ENCODE assay signal across 23 mouse cellular contexts in genomic region chr13:59655718-59656315, GRCm38 (mm10). TPM values are rescaled to one million over a fixed set of nuclear protein-coding genes. Genes with fewer than 3 reads are reported as not detected.
DNase-seq lines count a peak whose midpoint lies in the region; ATAC-seq and TF ChIP-seq lines count a peak whose summit lies in the region.
"Had no signal": no experiment of that assay in that cellular context is flagged by ENCODE, and none has a peak within 500 bp of the region (broad histone marks: within the 10 kb centered on the region; RNA-seq: fewer than 3 reads in every experiment).

No protein-coding gene starts in this region.

- H3K9ac ChIP-seq in midbrain, embryonic 15.5 days: no peak overlapping the region
- no peak overlapping the region for H3K9ac ChIP-seq in ES-Bruce4 (ENCODE audit: low read depth, poor library complexity, severe bottlenecking)
- H3K9ac ChIP-seq: hindbrain, embryonic 15.5 days; intestine, embryonic 15.5 days; kidney, embryonic 15.5 days; limb, embryonic 12.5 days; liver, embryonic 14.5 days; midbrain, embryonic 12.5 days had no signal

- no peaks in the 10 kb centered on the region for H3K27me3 ChIP-seq in kidney, adult 2 months (replicated peaks; ENCODE audit: control insufficient read depth, insufficient read depth, low read length)
- no peaks in the 10 kb centered on the region for H3K27me3 ChIP-seq in midbrain, embryonic 10.5 days (ENCODE audit: low read depth, poor library complexity, severe bottlenecking)
- H3K27me3 ChIP-seq in midbrain, embryonic 15.5 days (replicated peaks): no peaks in the 10 kb centered on the region
- no peaks in the 10 kb centered on the region for H3K27me3 ChIP-seq in ES-Bruce4 (ENCODE audit: control insufficient read depth, insufficient read depth, low read length, poor library complexity, severe bottlenecking)
- no peaks in the 10 kb centered on the region for H3K27me3 ChIP-seq in small intestine, adult 2 months (ENCODE audit: control insufficient read depth, insufficient read depth, low read length)
- H3K27me3 ChIP-seq: hindbrain, embryonic 15.5 days; intestine, embryonic 15.5 days; kidney, embryonic 15.5 days; limb, embryonic 12.5 days; midbrain, embryonic 12.5 days had no signal

- no peak for ATAC-seq in midbrain, embryonic 15.5 days (replicated peaks)
- ATAC-seq in cerebellum, adult (ENCODE audit: insufficient number of reproducible peaks, low FRiP score, low TSS enrichment): no peak
- ATAC-seq: intestine, embryonic 15.5 days had no signal

- H3K27ac ChIP-seq in kidney, adult 2 months (ENCODE audit: insufficient read depth, low read depth, low read length): 0 out of 2 replicates have a peak overlapping the region, but pooled peaks have one; percentile 34
- peak overlapping the region; percentile 90 for H3K27ac ChIP-seq in midbrain, embryonic 10.5 days (replicated peaks)
- no peak overlapping the region for H3K27ac ChIP-seq in midbrain, embryonic 15.5 days
- H3K27ac ChIP-seq in ES-Bruce4 (ENCODE audit: insufficient read depth, low read length): peak overlapping the region; percentile 97
- peak overlapping the region; percentile 86 for H3K27ac ChIP-seq in small intestine, adult 2 months (ENCODE audit: insufficient read depth, low read depth, low read length)
- H3K27ac ChIP-seq: intestine, embryonic 15.5 days; liver, embryonic 14.5 days had no signal

- TF ChIP-seq EP300 in ES-Bruce4 (IDR thresholded peaks at IDR 0.05; ENCODE audit: insufficient read depth, low read depth, low read length): peak; percentile 58; the same call in 1 of the 2 replicates

- no peak for DNase-seq in kidney, adult 2 months
- no peak for DNase-seq in kidney, adult 18-20 months
- DNase-seq in midbrain, embryonic 10.5 days (ENCODE audit: low spot score): no peak
- DNase-seq: cerebellum, adult 2 months; cerebellum, postnatal 36 days; heart, postnatal 10 days; kidney, postnatal 4 days; right cerebral cortex, postnatal 14 days had no signal

- no peak overlapping the region for H3K4me2 ChIP-seq in midbrain, embryonic 15.5 days
- H3K4me2 ChIP-seq: heart, embryonic 11.5 days; hindbrain, embryonic 15.5 days; intestine, embryonic 15.5 days; kidney, embryonic 15.5 days; limb, embryonic 12.5 days had no signal

- no peak for TF ChIP-seq CTCF in kidney, adult 2 months (conservative IDR thresholded peaks at IDR 0.05; ENCODE audit: insufficient read depth, insufficient read length, low read depth, low read length)
- no peak for TF ChIP-seq CTCF in ES-Bruce4 (IDR thresholded peaks at IDR 0.05; ENCODE audit: low read depth, low read length)
- no peak for TF ChIP-seq CTCF in small intestine, adult 2 months (IDR thresholded peaks at IDR 0.05; ENCODE audit: extremely low read depth, insufficient read length, insufficient replicate concordance, low read depth, low read length)

- H3K9me3 ChIP-seq in midbrain, embryonic 10.5 days (replicated peaks): peaks cover 14% of the 10 kb centered on the region; the same call in 1 of the 2 replicates
- no peaks in the 10 kb centered on the region for H3K9me3 ChIP-seq in midbrain, embryonic 15.5 days
- H3K9me3 ChIP-seq in ES-Bruce4 (replicated peaks; ENCODE audit: control insufficient read depth, insufficient read depth, low read length, poor library complexity, severe bottlenecking): no peaks in the 10 kb centered on the region
- H3K9me3 ChIP-seq: hindbrain, embryonic 15.5 days; intestine, embryonic 15.5 days; kidney, embryonic 15.5 days; limb, embryonic 12.5 days; midbrain, embryonic 12.5 days had no signal

- H3K4me3 ChIP-seq in kidney, adult 2 months (ENCODE audit: insufficient read depth, low read depth, low read length): no peak overlapping the region
- H3K4me3 ChIP-seq in midbrain, embryonic 10.5 days: no peak overlapping the region
- H3K4me3 ChIP-seq in midbrain, embryonic 15.5 days: no peak overlapping the region
- no peak overlapping the region for H3K4me3 ChIP-seq in ES-Bruce4 (ENCODE audit: low read depth, low read length)
- H3K4me3 ChIP-seq in small intestine, adult 2 months (ENCODE audit: low read depth, low read length): no peak overlapping the region
- H3K4me3 ChIP-seq: hindbrain, embryonic 15.5 days; intestine, embryonic 15.5 days; kidney, embryonic 15.5 days; limb, embryonic 12.5 days; midbrain, embryonic 12.5 days had no signal

- H3K36me3 ChIP-seq in kidney, adult 2 months (ENCODE audit: control insufficient read depth, insufficient read depth, low read length): no peaks in the 10 kb centered on the region
- peaks cover 88% of the 10 kb centered on the region for H3K36me3 ChIP-seq in midbrain, embryonic 10.5 days
- no peaks in the 10 kb centered on the region for H3K36me3 ChIP-seq in midbrain, embryonic 15.5 days (replicated peaks)
- no peaks in the 10 kb centered on the region for H3K36me3 ChIP-seq in ES-Bruce4 (ENCODE audit: control insufficient read depth, insufficient read depth, low read length, poor library complexity, severe bottlenecking)
- peaks cover 10% of the 10 kb centered on the region for H3K36me3 ChIP-seq in small intestine, adult 2 months (ENCODE audit: control insufficient read depth, insufficient read depth, low read length)
- H3K36me3 ChIP-seq: hindbrain, embryonic 15.5 days had no signal

- H3K4me1 ChIP-seq in kidney, adult 2 months (ENCODE audit: control insufficient read depth, insufficient read depth, low read length): 0 out of 2 replicates have a peak, but pooled peaks cover 3% of the 10 kb centered on the region
- peaks cover 75% of the 10 kb centered on the region for H3K4me1 ChIP-seq in midbrain, embryonic 10.5 days
- H3K4me1 ChIP-seq in midbrain, embryonic 15.5 days: peaks cover 21% of the 10 kb centered on the region
- peaks cover 23% of the 10 kb centered on the region for H3K4me1 ChIP-seq in ES-Bruce4 (ENCODE audit: control insufficient read depth, insufficient read depth, low read length)
- peaks cover 48% of the 10 kb centered on the region for H3K4me1 ChIP-seq in small intestine, adult 2 months (ENCODE audit: control insufficient read depth, insufficient read depth, insufficient read length, low read length)

- TF ChIP-seq POLR2A in kidney, adult 2 months (IDR thresholded peaks at IDR 0.05; ENCODE audit: low read depth, low read length): no peak
- no peak for TF ChIP-seq POLR2A in ES-Bruce4 (IDR thresholded peaks at IDR 0.05; ENCODE audit: insufficient read depth, low read length)
- TF ChIP-seq POLR2A in small intestine, adult 2 months (IDR thresholded peaks at IDR 0.05; ENCODE audit: low read depth, low read length): no peak

- 96% methylated on average over 15 of the region's 15 CpGs for WGBS in kidney, adult 2 months
- 94% methylated on average over 15 of the region's 15 CpGs for WGBS in midbrain, embryonic 10.5 days
- WGBS in midbrain, embryonic 15.5 days: 90% methylated on average over 15 of the region's 15 CpGs
- WGBS in small intestine, adult 2 months: 76% methylated on average over 15 of the region's 15 CpGs

RNA-seq across cellular contexts. Expression of gene Golm1, which starts 19.8 kb away (rescaled TPM):
- polyA plus RNA-seq in kidney, adult 2 months (2012; rRNA removed): 5.3 and 6.5 TPM in 2 replicates
- 181 and 187 TPM in 2 replicates for polyA plus RNA-seq in midbrain, embryonic 10.5 days (2016; fragmentation: Nextera tagmentation; extraction: Ambion mirVana)
- 31.0 and 32.8 TPM in 2 replicates for polyA plus RNA-seq in midbrain, embryonic 15.5 days (2015; fragmentation: Nextera tagmentation; extraction: Ambion mirVana)
- polyA plus RNA-seq in ES-Bruce4 (2011; ENCODE audit: insufficient read depth, insufficient read length, low read depth, missing spikeins): 54.9 and 58.3 TPM in 2 replicates
- 25.2 and 29.1 TPM in 2 replicates for polyA plus RNA-seq in small intestine, adult 2 months (2012; rRNA removed)

RNA-seq across cellular contexts. Expression of gene 4921517D22Rik, which starts 38.1 kb away (rescaled TPM):
- polyA plus RNA-seq in kidney, adult 2 months (2012; rRNA removed): not detected in 2 replicates
- not detected in 2 replicates for polyA plus RNA-seq in midbrain, embryonic 10.5 days (2016; fragmentation: Nextera tagmentation; extraction: Ambion mirVana)
- polyA plus RNA-seq in midbrain, embryonic 15.5 days (2015; fragmentation: Nextera tagmentation; extraction: Ambion mirVana): not detected in 2 replicates
- not detected in 2 replicates for polyA plus RNA-seq in ES-Bruce4 (2011; ENCODE audit: insufficient read depth, insufficient read length, low read depth, missing spikeins)
- not detected in 2 replicates for polyA plus RNA-seq in small intestine, adult 2 months (2012; rRNA removed)
- polyA plus RNA-seq: C2C12; cerebellum, adult 2 months; forebrain, embryonic 11.5 days; heart, embryonic 11.5 days; hindbrain, embryonic 15.5 days; intestine, embryonic 15.5 days; kidney, embryonic 15.5 days; limb, embryonic 12.5 days; liver, embryonic 14.5 days; midbrain, embryonic 12.5 days; stomach, embryonic 16.5 days; thymus, adult 2 months had no signal

RNA-seq across cellular contexts. Expression of gene Spata31d1a, which starts 54.3 kb away (rescaled TPM):
- not detected in 2 replicates for polyA plus RNA-seq in kidney, adult 2 months (2012; rRNA removed)
- polyA plus RNA-seq in midbrain, embryonic 10.5 days (2016; fragmentation: Nextera tagmentation; extraction: Ambion mirVana): 0.02 TPM in 1 of 2 replicates, not detected in the other
- 0.17 and 0.26 TPM in 2 replicates for polyA plus RNA-seq in midbrain, embryonic 15.5 days (2015; fragmentation: Nextera tagmentation; extraction: Ambion mirVana)
- polyA plus RNA-seq in ES-Bruce4 (2011; ENCODE audit: insufficient read depth, insufficient read length, low read depth, missing spikeins): 0.40 and 1.1 TPM in 2 replicates
- polyA plus RNA-seq in small intestine, adult 2 months (2012; rRNA removed): not detected in 2 replicates
- polyA plus RNA-seq: C2C12; forebrain, embryonic 11.5 days; heart, embryonic 11.5 days; hindbrain, embryonic 15.5 days; intestine, embryonic 15.5 days; kidney, embryonic 15.5 days; limb, embryonic 12.5 days; liver, embryonic 14.5 days; stomach, embryonic 16.5 days had no signal

RNA-seq across cellular contexts. Expression of gene Spata31d1b, which starts 56.3 kb away (rescaled TPM):
- 0.03 TPM in 2 replicates for polyA plus RNA-seq in kidney, adult 2 months (2012; rRNA removed)
- polyA plus RNA-seq in midbrain, embryonic 10.5 days (2016; fragmentation: Nextera tagmentation; extraction: Ambion mirVana): 0.02 TPM in 1 of 2 replicates, not detected in the other
- not detected in 2 replicates for polyA plus RNA-seq in midbrain, embryonic 15.5 days (2015; fragmentation: Nextera tagmentation; extraction: Ambion mirVana)
- polyA plus RNA-seq in ES-Bruce4 (2011; ENCODE audit: insufficient read depth, insufficient read length, low read depth, missing spikeins): 0.37 TPM in 1 of 2 replicates, not detected in the other
- not detected in 2 replicates for polyA plus RNA-seq in small intestine, adult 2 months (2012; rRNA removed)
- polyA plus RNA-seq: C2C12; cerebellum, adult 2 months; forebrain, embryonic 11.5 days; heart, embryonic 11.5 days; hindbrain, embryonic 15.5 days; intestine, embryonic 15.5 days; limb, embryonic 12.5 days; liver, embryonic 14.5 days; midbrain, embryonic 12.5 days; stomach, embryonic 16.5 days had no signal
